Mouse (Mus musculus): ENCODE measurements around the gene Gm43518. TPM values are rescaled to one million over a fixed set of nuclear protein-coding genes. Genes with fewer than 3 reads are reported as not detected.

The Gm43518 gene
- 2.4 and 3.4 TPM in 2 replicates for polyA plus RNA-seq (2016; fragmentation: Nextera tagmentation; extraction: Ambion mirVana)

DNA sequence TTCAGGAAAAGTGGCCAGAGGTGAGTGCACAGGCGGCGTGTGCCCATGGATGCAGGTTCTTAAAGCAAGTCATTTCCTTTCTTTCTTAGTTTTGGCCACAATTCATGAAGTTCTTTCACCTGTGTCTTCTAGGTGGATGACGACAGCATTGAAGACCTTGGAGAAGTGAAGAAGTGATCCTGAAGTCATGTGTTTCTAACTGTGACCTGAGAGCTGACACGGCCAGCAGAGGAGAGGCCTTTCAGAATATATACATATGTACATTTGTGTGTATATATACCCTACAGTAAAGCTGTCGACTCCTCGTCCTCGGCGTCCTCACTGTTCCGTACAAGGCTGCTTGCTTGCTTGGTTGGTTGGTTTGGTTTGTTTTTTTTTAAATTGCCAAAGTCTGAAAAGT is at the start of gene Gm43518:
Gene Gm43518 (plus strand): TSS at position 301 of the 400 bp plus-strand sequence.
- Histone ChIP-seq H3K4me3 (no peak within 1 kb of the TSS), H3K4me1 (no peaks in the 10 kb centered on the region), H3K27me3 (replicated peaks) (no peaks in the 10 kb centered on the region), H3K4me2 (replicated peaks) (no peak within 1 kb of the TSS), H3K27ac (no peak within 1 kb of the TSS), H3K9ac (no peak within 1 kb of the TSS), H3K36me3 (peaks cover 64% of the 10 kb centered on the region), H3K9me3 (no peaks in the 10 kb centered on the region)
- WGBS = 96% methylated on average over 9 of the region's 9 CpGs
- ATAC-seq (ENCODE audit: low FRiP score, low read depth) = no peak

DNA sequence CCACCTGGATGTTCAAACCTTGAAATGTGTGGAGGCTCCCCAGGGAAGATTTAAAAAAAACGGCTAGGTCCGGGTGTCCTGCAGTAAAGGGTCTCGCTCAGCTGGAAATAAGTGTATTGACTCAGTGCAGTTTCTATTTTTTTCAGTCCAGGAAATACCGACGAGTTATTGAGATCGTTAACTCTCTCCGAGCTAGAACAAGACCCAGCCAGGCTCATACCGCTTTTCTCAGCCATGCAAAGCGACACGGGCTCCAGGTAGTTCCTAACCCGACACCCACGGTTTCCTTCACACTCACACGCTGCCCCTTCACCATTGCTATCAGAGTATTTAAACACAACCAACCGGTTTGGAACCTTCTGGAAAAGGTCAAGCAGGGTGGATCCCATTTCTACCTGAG is 49.2 kb upstream of the Gm43518 start:
- no peak overlapping the region for H3K4me2 ChIP-seq (replicated peaks)
- ATAC-seq (ENCODE audit: low FRiP score, low read depth) = no peak
- no peaks in the 10 kb centered on the region for H3K36me3 ChIP-seq
- no peaks in the 10 kb centered on the region for H3K27me3 ChIP-seq (replicated peaks)
- WGBS = 70% methylated on average over 14 of the region's 14 CpGs
- no peak overlapping the region for H3K4me3 ChIP-seq
- H3K9me3 ChIP-seq = no peaks in the 10 kb centered on the region
- no peak overlapping the region for H3K27ac ChIP-seq
- H3K4me1 ChIP-seq = no peaks in the 10 kb centered on the region
- no peak overlapping the region for H3K9ac ChIP-seq

DNA sequence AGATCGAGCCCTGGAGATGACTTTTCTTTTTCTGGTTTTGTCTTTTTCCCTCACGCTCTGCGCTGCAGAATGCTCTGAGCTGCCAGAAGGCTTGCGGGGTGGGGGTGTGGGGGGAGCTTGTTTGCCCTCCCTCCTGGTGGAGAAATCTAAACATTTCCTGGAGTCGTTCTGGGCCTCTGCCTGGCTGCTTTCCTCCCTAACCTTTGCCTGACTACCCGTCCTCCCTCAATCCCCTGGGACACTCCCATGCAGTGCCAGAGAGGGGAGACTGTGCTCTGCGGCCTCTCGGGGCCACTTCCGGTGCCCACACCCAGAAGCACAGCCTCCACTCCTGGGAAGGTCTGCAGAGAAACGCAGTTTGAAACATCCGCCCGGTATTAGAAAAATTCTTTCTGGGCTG is 47.3 kb upstream of the Gm43518 start, which contains the start of gene Hcar1:
Gene Hcar1 (minus strand): TSS at position 93 of the 400 bp plus-strand sequence.
- no peak for ATAC-seq (ENCODE audit: low FRiP score, low read depth)
- H3K27ac ChIP-seq = no peak within 1 kb of the TSS
- no peaks in the 10 kb centered on the region for H3K36me3 ChIP-seq
- H3K4me3 ChIP-seq = no peak within 1 kb of the TSS
- WGBS = 77% methylated on average over 12 of the region's 12 CpGs
- H3K27me3 ChIP-seq (replicated peaks) = no peaks in the 10 kb centered on the region
- no peak within 1 kb of the TSS for H3K9ac ChIP-seq
- H3K9me3 ChIP-seq = no peaks in the 10 kb centered on the region
- no peaks in the 10 kb centered on the region for H3K4me1 ChIP-seq
- H3K4me2 ChIP-seq (replicated peaks) = no peak within 1 kb of the TSS

DNA sequence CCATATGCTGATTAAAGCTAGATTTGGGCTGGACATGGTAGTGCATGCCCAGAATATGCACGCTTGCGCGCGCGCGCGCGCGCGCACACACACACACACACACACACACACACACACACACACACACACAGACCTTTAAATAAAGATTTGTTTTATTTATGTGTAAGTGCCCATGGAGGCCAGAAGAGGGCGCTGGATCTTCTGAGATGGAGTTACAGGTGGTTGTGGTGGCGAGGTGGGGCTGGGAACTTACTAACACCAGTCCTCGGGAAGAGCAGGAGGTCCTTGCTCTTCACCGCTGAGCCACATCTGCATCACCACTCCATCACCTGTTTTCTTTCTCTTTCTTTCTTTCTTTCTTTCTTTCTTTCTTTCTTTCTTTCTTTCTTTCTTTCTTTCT is 46.4 kb upstream of the Gm43518 start:
- Histone ChIP-seq H3K36me3 (no peaks in the 10 kb centered on the region), H3K9me3 (no peaks in the 10 kb centered on the region), H3K27me3 (replicated peaks) (no peaks in the 10 kb centered on the region), H3K4me2 (replicated peaks) (no peak overlapping the region), H3K9ac (no peak overlapping the region), H3K27ac (no peak overlapping the region), H3K4me1 (no peaks in the 10 kb centered on the region), H3K4me3 (no peak overlapping the region)
- no peak for ATAC-seq (ENCODE audit: low FRiP score, low read depth)
- 77% methylated on average over 14 of the region's 14 CpGs for WGBS

DNA sequence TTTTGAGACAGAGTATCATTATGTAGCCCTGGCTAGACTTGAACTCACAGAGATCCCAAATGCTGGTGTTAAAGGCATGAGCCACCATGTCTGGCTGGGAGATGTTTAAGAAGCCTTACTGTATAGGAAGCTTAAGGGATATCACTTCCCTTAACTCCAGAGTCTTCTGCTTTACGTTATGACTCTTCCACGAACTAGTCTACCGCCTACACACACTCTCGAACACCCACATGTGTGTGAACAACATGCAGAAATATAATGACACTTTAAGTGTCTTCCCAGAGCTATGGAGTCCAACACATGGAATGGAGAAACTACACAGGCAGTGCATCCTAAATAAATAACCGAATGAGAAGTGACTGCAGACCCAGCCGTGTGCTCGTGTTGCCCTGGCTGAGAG is 43.3 kb upstream of the Gm43518 start:
- Histone ChIP-seq H3K4me2 (replicated peaks) (no peak overlapping the region), H3K4me1 (no peaks in the 10 kb centered on the region), H3K27ac (no peak overlapping the region), H3K9me3 (no peaks in the 10 kb centered on the region), H3K4me3 (no peak overlapping the region), H3K9ac (no peak overlapping the region), H3K27me3 (replicated peaks) (no peaks in the 10 kb centered on the region), H3K36me3 (no peaks in the 10 kb centered on the region)
- 89% methylated on average over 7 of the region's 7 CpGs for WGBS
- ATAC-seq (ENCODE audit: low FRiP score, low read depth) = no peak

DNA sequence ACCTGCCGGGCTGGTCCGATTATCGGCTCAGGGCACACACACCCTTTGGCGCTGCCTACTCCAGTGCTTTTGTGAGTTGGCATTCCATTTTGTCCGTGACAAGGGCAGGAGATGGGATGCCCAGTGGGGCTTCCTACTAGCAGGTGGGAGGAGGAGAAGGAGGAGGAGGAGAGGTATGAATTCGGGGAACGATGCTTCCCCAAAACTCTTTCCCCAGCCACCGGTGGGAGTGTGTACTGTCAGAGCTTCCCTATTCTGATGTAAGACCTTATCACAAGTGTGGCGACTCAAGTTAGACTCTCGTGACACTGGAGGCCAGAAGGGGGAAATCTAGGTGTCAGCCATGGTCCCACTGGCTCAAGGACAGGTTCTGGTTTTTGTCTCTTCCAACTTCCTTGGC is 42.9 kb upstream of the Gm43518 start:
- Histone ChIP-seq H3K4me3 (no peak overlapping the region), H3K27me3 (replicated peaks) (no peaks in the 10 kb centered on the region), H3K9ac (no peak overlapping the region), H3K9me3 (no peaks in the 10 kb centered on the region), H3K4me1 (no peaks in the 10 kb centered on the region), H3K36me3 (no peaks in the 10 kb centered on the region), H3K4me2 (replicated peaks) (no peak overlapping the region), H3K27ac (no peak overlapping the region)
- ATAC-seq (ENCODE audit: low FRiP score, low read depth) = no peak
- 85% methylated on average over 10 of the region's 10 CpGs for WGBS

DNA sequence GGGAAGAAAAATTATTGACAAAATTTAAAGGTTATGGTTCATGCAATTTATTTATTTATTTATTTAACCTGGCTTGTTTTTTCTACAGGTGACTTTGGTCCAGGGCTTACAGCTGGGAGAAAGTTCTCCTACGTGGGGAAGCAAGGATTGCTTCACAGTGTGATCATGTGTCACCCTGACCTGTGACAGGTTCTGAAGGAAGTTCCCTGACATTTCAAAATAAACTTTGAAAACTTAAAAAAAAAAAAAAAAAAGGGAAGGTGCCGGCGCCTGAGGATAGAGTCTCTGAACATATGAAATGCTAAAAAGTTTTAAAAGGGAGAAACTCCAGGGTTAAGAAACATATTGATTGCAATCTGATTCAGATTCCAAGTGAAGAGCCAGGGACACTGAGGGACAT is 40.9 kb upstream of the Gm43518 start:
- H3K9me3 ChIP-seq = no peaks in the 10 kb centered on the region
- H3K4me3 ChIP-seq = no peak overlapping the region
- 88% methylated on average over 3 of the region's 3 CpGs for WGBS
- H3K4me2 ChIP-seq (replicated peaks) = no peak overlapping the region
- no peaks in the 10 kb centered on the region for H3K27me3 ChIP-seq (replicated peaks)
- H3K4me1 ChIP-seq = no peaks in the 10 kb centered on the region
- H3K27ac ChIP-seq = no peak overlapping the region
- ATAC-seq (ENCODE audit: low FRiP score, low read depth) = no peak
- no peak overlapping the region for H3K9ac ChIP-seq
- no peaks in the 10 kb centered on the region for H3K36me3 ChIP-seq

DNA sequence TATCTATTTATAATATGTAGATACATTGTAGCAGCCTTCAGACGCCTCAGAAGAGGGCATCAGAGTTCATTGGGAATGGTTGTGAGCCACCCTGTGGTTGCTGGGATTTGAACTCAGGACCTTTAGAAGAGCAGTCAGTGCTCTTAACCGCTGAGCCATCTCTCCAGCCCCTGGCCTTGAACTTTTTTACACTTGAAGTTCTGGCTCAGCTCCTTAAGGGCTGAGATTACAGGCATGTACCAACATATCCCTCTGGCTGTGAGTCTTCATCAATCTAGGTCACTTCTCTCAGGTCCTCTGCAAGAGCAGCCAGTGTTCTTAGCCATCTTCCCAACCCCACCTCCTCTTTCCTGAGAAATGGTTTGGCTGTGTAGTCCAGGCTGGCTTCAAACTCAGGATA is 36.9 kb upstream of the Gm43518 start:
- Histone ChIP-seq H3K4me1 (no peaks in the 10 kb centered on the region), H3K4me3 (no peak overlapping the region), H3K4me2 (replicated peaks) (no peak overlapping the region), H3K36me3 (no peaks in the 10 kb centered on the region), H3K27me3 (replicated peaks) (no peaks in the 10 kb centered on the region), H3K9ac (no peak overlapping the region), H3K9me3 (no peaks in the 10 kb centered on the region), H3K27ac (no peak overlapping the region)
- WGBS = 73% methylated on average over 2 of the region's 2 CpGs
- no peak for ATAC-seq (ENCODE audit: low FRiP score, low read depth)

DNA sequence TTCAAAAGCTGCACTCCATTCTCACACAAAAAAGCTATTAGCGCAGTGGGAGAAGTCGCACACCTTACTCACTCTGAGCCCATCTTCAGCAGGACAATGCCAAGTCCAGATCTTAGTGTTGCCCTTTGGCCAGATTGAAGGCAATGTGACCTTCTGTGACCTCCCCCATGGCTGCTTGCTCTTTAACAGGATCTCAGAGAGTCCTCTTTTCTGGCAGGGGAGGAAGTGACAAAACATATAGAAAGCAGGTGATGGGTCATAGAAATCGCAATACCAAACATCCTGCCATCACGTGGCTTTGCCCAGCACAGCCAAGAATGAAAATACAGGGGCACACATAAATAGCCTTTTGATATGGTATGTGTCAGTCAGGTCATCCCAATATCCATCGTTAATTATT is 36.2 kb upstream of the Gm43518 start:
- H3K27ac ChIP-seq = no peak overlapping the region
- no peak overlapping the region for H3K4me2 ChIP-seq (replicated peaks)
- H3K36me3 ChIP-seq = no peaks in the 10 kb centered on the region
- H3K4me1 ChIP-seq = no peaks in the 10 kb centered on the region
- H3K9ac ChIP-seq = no peak overlapping the region
- no peak overlapping the region for H3K4me3 ChIP-seq
- H3K9me3 ChIP-seq = no peaks in the 10 kb centered on the region
- WGBS = 81% methylated on average over 5 of the region's 5 CpGs
- no peaks in the 10 kb centered on the region for H3K27me3 ChIP-seq (replicated peaks)
- no peak for ATAC-seq (ENCODE audit: low FRiP score, low read depth)

DNA sequence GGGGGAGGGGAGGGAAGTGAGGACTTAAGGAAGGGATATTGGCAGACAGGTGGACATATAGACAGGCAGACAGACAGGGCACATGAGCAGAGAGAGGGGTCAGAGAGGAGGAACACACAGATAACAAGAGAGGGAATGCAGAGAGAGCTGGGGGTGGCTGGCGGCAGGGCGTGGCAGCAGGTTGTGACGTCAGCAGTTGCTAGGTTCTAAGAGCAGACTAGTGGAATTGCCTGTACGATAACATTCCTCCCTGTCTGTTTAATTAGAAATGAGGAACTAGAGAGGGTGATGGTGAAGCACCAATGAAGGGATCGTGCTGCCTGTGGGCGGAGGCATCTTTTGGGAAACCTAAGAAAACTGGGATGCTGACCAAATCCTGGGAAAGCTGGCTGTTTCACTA is 35.5 kb upstream of the Gm43518 start:
- WGBS = 54% methylated on average over 6 of the region's 6 CpGs
- Histone ChIP-seq H3K9ac (no peak overlapping the region), H3K9me3 (no peaks in the 10 kb centered on the region), H3K27me3 (replicated peaks) (no peaks in the 10 kb centered on the region), H3K4me2 (replicated peaks) (no peak overlapping the region), H3K4me1 (no peaks in the 10 kb centered on the region), H3K27ac (no peak overlapping the region), H3K36me3 (no peaks in the 10 kb centered on the region), H3K4me3 (no peak overlapping the region)
- no peak for ATAC-seq (ENCODE audit: low FRiP score, low read depth)

DNA sequence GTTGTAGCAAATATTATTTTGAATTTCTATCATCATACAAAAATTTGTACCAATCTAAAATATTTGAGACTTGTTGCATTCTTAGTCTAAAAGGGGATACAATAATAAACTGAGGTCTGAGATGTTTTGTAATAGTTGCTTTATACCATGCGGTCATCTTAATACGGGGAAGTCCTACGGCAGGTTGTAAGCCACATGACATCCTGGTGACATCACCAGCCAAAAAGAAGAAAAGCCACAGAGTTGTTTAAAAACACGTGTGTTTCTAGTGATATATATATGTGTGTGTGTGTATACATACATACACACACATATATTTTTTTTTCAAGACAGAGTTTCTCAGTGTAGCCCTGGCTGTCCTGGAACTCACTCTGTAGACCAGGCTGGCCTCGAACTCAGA is 33.7 kb upstream of the Gm43518 start:
- no peak for ATAC-seq (ENCODE audit: low FRiP score, low read depth)
- no peak overlapping the region for H3K9ac ChIP-seq
- H3K4me3 ChIP-seq = no peak overlapping the region
- H3K4me2 ChIP-seq (replicated peaks) = no peak overlapping the region
- WGBS = 95% methylated on average over 5 of the region's 5 CpGs
- H3K4me1 ChIP-seq = no peaks in the 10 kb centered on the region
- no peaks in the 10 kb centered on the region for H3K9me3 ChIP-seq
- no peak overlapping the region for H3K27ac ChIP-seq
- H3K36me3 ChIP-seq = no peaks in the 10 kb centered on the region
- no peaks in the 10 kb centered on the region for H3K27me3 ChIP-seq (replicated peaks)

DNA sequence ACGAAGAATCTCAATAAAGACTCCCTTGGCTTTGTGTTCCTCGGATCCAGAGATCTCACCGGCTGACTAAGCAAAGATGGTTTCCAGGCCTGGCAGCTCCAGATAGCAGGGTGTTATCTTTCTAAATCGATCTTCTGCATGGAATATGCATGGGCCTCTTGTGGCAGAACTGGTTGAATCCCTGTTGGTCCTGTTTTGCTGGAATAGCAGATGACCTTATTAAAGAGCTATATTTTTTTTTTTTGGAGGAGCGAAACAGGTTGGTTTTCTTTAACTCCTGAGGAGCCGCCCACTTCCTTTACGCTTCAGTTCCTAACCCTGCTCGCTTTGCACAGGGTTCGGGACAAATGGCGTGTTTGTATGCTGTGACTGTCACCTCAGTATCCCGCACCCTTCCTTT is 30.8 kb upstream of the Gm43518 start:
- ATAC-seq (ENCODE audit: low FRiP score, low read depth) = no peak
- 90% methylated on average over 11 of the region's 11 CpGs for whole genome bisulfite sequencing
- no peak overlapping the region for H3K4me2 ChIP-seq (replicated peaks)
- no peak overlapping the region for H3K27ac ChIP-seq
- H3K27me3 ChIP-seq (replicated peaks) = no peaks in the 10 kb centered on the region
- no peak overlapping the region for H3K4me3 ChIP-seq
- H3K9ac ChIP-seq = no peak overlapping the region
- no peaks in the 10 kb centered on the region for H3K36me3 ChIP-seq
- H3K9me3 ChIP-seq = no peaks in the 10 kb centered on the region
- H3K4me1 ChIP-seq = no peaks in the 10 kb centered on the region

DNA sequence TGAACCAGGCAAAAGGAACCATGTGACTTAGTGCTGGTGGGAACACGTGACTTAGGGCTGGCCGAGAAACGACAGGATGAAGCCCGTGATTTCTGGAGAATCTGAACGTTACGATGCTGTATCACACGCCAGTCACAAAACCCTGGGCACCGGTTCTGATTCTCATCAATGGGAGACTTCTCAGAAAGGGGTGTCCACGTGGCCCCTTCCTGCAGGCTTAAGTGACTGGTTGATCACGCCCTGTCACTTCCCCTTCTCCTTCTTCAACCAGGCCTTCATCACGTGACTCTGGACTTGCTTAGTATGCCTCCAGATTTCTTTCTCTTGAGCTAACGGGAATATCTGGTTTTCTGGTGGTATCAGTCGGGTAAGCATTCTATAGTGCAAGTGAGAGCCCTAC is 29.9 kb upstream of the Gm43518 start:
- 84% methylated on average over 13 of the region's 13 CpGs for WGBS
- H3K9me3 ChIP-seq = no peaks in the 10 kb centered on the region
- no peak overlapping the region for H3K9ac ChIP-seq
- no peak overlapping the region for H3K4me2 ChIP-seq (replicated peaks)
- no peak overlapping the region for H3K4me3 ChIP-seq
- no peaks in the 10 kb centered on the region for H3K4me1 ChIP-seq
- no peaks in the 10 kb centered on the region for H3K27me3 ChIP-seq (replicated peaks)
- no peak for ATAC-seq (ENCODE audit: low FRiP score, low read depth)
- H3K36me3 ChIP-seq = no peaks in the 10 kb centered on the region
- no peak overlapping the region for H3K27ac ChIP-seq

All from neural tube, embryonic 12.5 days (tissue).